Comparison of ENCODE assay signal across 9 mouse cellular contexts in the genomic region with DNA sequence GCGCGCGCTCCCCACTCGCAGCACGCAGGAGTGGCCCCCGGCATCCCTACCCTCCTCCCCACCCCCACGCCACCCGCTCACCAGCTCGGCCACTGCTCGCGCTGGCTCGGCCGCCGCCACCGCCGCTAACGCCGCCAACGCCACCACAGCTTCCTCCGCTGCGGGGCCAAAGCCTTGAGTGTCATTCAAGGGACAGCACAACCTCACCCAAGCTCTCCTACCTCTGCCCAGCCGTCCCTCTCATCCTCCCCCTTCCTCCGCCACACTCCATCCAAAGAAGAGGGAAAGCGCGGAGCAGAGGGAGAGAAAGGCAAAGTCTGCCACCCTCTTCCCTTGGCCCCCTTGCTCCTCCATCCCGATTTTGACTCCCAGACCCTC. TPM values are rescaled to one million over a fixed set of nuclear protein-coding genes. Genes with fewer than 3 reads are reported as not detected.
DNase-seq lines count a peak whose midpoint lies in the region; ATAC-seq and TF ChIP-seq lines count a peak whose summit lies in the region.
"Had no signal": no experiment of that assay in that cellular context is flagged by ENCODE, and none has a peak within 500 bp of the region (broad histone marks: within the 10 kb centered on the region; RNA-seq: fewer than 3 reads in every experiment).

TSS of gene Magi2 (plus strand) at position 171 of the 378 bp plus-strand sequence.

- H3K9ac ChIP-seq in heart, adult 2 months (ENCODE audit: low read depth, low read length): peak within 1 kb of the TSS; percentile 88
- H3K9ac ChIP-seq in limb, embryonic 12.5 days (replicated peaks): peak within 1 kb of the TSS; percentile 70

- H3K9me3 ChIP-seq in limb, embryonic 12.5 days: no peaks in the 10 kb centered on the region

- H3K27ac ChIP-seq in heart, adult 2 months: peak within 1 kb of the TSS; percentile 78
- H3K27ac ChIP-seq in thymus, adult 2 months (ENCODE audit: control insufficient read depth, insufficient read depth, low read length): no peak within 1 kb of the TSS
- peak within 1 kb of the TSS; percentile 85 for H3K27ac ChIP-seq in limb, embryonic 12.5 days

- H3K4me2 ChIP-seq in limb, embryonic 12.5 days: peak within 1 kb of the TSS; percentile 96

- H3K4me3 ChIP-seq in heart, adult 2 months: peak within 1 kb of the TSS; percentile 59
- 0 out of 2 replicates have a peak within 1 kb of the TSS, but pooled peaks have one; percentile 2 for H3K4me3 ChIP-seq in thymus, adult 2 months (ENCODE audit: control insufficient read depth, insufficient read depth, low read length)
- peak within 1 kb of the TSS; percentile 63 for H3K4me3 ChIP-seq in limb, embryonic 12.5 days (replicated peaks)
- H3K4me3 ChIP-seq: erythroblast, embryonic 14.5 days had no signal

- no peak for TF ChIP-seq CTCF in heart, adult 2 months (IDR thresholded peaks at IDR 0.05)
- TF ChIP-seq CTCF in thymus, adult 2 months (IDR thresholded peaks at IDR 0.05; ENCODE audit: borderline replicate concordance, control insufficient read depth, extremely low read depth, insufficient read depth, low read length, poor library complexity): no peak

- H3K36me3 ChIP-seq in heart, adult 2 months (ENCODE audit: control insufficient read depth, insufficient read depth, low read length): no peaks in the 10 kb centered on the region
- H3K36me3 ChIP-seq in thymus, adult 2 months (ENCODE audit: control insufficient read depth, insufficient read depth, low read length): no peaks in the 10 kb centered on the region
- no peaks in the 10 kb centered on the region for H3K36me3 ChIP-seq in limb, embryonic 12.5 days

- no peaks in the 10 kb centered on the region for H3K27me3 ChIP-seq in heart, adult 2 months (ENCODE audit: control insufficient read depth, insufficient read depth, low read length)
- no peaks in the 10 kb centered on the region; the same call in 1 of the 2 replicates for H3K27me3 ChIP-seq in thymus, adult 2 months (ENCODE audit: control insufficient read depth, insufficient read depth, low read length)
- H3K27me3 ChIP-seq in limb, embryonic 12.5 days: peaks cover 14% of the 10 kb centered on the region

- no peak for TF ChIP-seq EP300 in heart, adult 2 months (IDR thresholded peaks at IDR 0.05; ENCODE audit: insufficient read depth, low read depth, low read length)

- intact Hi-C loops in heart, adult 2 months (cut with DNase I): loop anchor here (10.0 kb wide), 1 partner anchor 168 kb away; no protein-coding TSS in a partner anchor

- no peak; the same call in 1 of the 2 replicates for ATAC-seq in limb, embryonic 12.5 days (ENCODE audit: insufficient number of reproducible peaks, insufficient read depth, low FRiP score, low TSS enrichment, low read depth)

- WGBS in heart, adult 2 months: 0% methylated on average over 23 of the region's 26 CpGs
- WGBS in thymus, adult 2 months: 3% methylated on average over 25 of the region's 26 CpGs
- under 1% methylated on average over 23 of the region's 26 CpGs for WGBS in limb, embryonic 12.5 days

- H3K4me1 ChIP-seq in heart, adult 2 months (ENCODE audit: control insufficient read depth, insufficient read depth, low read length): no peaks in the 10 kb centered on the region
- no peaks in the 10 kb centered on the region for H3K4me1 ChIP-seq in thymus, adult 2 months (replicated peaks; ENCODE audit: control insufficient read depth, insufficient read depth, low read length)
- H3K4me1 ChIP-seq in limb, embryonic 12.5 days (replicated peaks): peaks cover 19% of the 10 kb centered on the region

- no peaks in the 10 kb centered on the region for H3K79me2 ChIP-seq in heart, adult 2 months (replicated peaks; ENCODE audit: control insufficient read depth, insufficient read depth, low read length)

- TF ChIP-seq POLR2A in heart, adult 2 months (IDR thresholded peaks at IDR 0.05; ENCODE audit: insufficient read depth, low read depth, low read length): no peak
- no peak for TF ChIP-seq POLR2A in thymus, adult 2 months (IDR thresholded peaks at IDR 0.05; ENCODE audit: control insufficient read depth, extremely low read depth, insufficient read depth, low read length, poor library complexity)

- no peak for DNase-seq in heart, adult 2 months
- DNase-seq in heart, adult 9 months (ENCODE audit: low spot score in 2 of 2): no peak
- no peak for DNase-seq in thymus, adult 2 months
- DNase-seq in thymus, adult 18-20 months: no peak
- no peak for DNase-seq in adipocyte (ENCODE audit: low spot score)
- DNase-seq in thymus, postnatal 36 days: no peak
- DNase-seq in spleen, postnatal 4 days (ENCODE audit: low spot score in 2 of 2): no peak

RNA-seq across cellular contexts. Expression of gene Magi2, which starts in this region (rescaled TPM):
- total RNA-seq in heart, adult 2 months (2021): 1 to 10 TPM; 7.0 to 8.2 TPM
- 1.7 and 2.0 TPM in 2 replicates for polyA plus RNA-seq in heart, adult 2 months (2012; rRNA removed)
- polyA plus RNA-seq in thymus, adult 2 months (2012; rRNA removed): 1.6 and 2.1 TPM in 2 replicates
- 4.8 and 7.0 TPM in 2 replicates for polyA plus RNA-seq in limb, embryonic 12.5 days (2016; fragmentation: Nextera tagmentation; extraction: Ambion mirVana)
- polyA plus RNA-seq: erythroblast, embryonic 14.5 days had no signal

Comparison
In these comparisons a context has a peak if more than half of its experiments do, and no peak if none do; other contexts are left out.
1. H3K4me3 ChIP-seq: peak in every context shown above with its lines; median percentile 63 in limb, embryonic 12.5 days; 59 in heart, adult 2 months; 2 in thymus, adult 2 months.